Mouse (Mus musculus): ENCODE data around the gene Kalrn.
A peak's percentile ranks its signal among the peaks of the same experiment; 100 is the strongest.

Kalrn gene

GRCm38 (mm10) chr16:34549470-34549999 is 23.8 kb downstream of the Kalrn start:
- no peak for DNase-seq

GRCm38 (mm10) chr16:34546805-34547509 is 26.4 kb downstream of the Kalrn start:
- no peak for DNase-seq

GRCm38 (mm10) chr16:34543754-34544153 is 29.6 kb downstream of the Kalrn start:
- DNase-seq = no peak

- no peak for DNase-seq
Measured at GRCm38 (mm10) chr16:34542341-34542740, 31.0 kb downstream of the Kalrn start.

DNA sequence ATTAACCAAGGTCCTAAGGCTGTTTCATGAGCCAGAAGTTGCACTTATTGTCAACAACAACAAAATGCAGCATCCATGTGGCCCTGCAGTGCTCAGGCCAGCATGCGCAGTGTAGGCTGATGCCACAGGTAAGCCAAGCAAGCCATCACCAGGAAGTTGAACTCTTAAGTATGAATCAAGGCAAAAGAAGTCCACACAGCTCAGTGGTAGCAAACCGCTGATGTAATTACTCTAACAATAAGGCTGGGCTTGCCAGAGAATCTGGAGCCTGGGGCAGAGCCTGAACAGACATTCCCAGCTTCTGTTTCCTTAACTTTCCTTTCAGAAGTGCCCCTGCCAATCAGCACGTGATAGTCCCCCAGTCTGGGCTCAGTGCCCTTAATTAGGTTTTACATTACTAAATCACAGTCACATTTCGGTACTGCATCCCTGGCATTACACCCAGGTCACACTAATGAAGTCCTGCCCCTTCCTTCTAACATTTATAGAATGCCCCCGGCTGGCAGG is 34.6 kb downstream of the Kalrn start:
- no peak for DNase-seq

DNA sequence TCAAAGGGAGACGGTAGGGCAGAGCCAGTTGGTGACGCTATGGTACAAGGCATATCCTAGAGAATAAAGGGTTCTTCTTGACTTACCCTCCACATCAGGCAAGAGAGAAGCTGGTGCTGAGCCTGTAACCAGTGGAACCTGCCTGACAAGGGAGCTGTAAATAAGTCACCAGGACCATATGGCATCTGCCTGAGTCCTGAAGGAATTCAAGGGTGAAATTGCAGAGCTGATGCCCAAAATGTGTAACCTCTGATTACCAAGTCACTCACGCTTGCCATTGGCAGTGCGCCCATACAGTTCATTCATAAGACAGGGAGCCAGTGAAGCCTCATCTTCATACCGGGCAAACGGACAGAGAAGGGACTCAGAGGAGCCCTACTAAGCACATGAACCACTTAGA is 37.0 kb downstream of the Kalrn start:
- DNase-seq = peak; percentile 73

DNA sequence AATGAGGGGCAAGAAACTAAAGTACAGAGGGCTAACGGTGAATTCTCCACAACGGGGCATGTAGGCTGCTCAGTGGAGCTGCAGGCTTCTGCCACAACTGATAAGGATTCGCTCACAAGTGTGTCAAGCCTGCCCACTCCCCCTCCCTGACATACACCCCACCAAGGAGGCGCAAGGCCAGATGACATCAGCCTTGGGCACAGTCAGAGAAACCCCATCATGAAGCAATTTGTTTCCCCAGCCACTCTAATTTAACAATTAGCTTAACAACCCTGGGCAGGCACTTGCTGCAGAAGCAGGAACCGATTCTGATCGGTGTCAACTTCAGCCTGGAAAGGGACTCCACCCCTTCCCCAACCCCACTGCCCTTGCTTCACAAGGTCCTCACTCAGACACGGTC is 38.2 kb downstream of the Kalrn start:
- DNase-seq = no peak

- no peak for DNase-seq
Measured at GRCm38 (mm10) chr16:34531506-34531905, 41.8 kb downstream of the Kalrn start.

DNA sequence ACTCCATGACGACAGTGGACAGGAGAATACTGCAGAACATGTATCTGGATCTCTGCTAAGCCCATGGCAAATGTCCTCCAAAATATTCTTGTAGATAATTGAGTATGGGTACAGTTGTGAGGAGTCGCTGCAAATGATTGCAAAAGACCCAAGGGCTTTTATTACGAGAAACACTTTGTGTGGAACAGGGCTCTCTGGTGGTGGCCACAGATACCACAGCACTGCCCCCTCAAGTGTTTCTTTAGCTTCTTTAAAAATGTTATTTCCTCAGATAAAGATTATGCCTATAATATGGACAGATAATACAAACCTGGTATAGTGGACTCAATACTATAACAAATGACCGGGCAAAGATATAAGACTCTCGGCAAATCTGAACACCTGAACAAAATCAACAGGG is 43.3 kb downstream of the Kalrn start:
- no peak for DNase-seq

DNA sequence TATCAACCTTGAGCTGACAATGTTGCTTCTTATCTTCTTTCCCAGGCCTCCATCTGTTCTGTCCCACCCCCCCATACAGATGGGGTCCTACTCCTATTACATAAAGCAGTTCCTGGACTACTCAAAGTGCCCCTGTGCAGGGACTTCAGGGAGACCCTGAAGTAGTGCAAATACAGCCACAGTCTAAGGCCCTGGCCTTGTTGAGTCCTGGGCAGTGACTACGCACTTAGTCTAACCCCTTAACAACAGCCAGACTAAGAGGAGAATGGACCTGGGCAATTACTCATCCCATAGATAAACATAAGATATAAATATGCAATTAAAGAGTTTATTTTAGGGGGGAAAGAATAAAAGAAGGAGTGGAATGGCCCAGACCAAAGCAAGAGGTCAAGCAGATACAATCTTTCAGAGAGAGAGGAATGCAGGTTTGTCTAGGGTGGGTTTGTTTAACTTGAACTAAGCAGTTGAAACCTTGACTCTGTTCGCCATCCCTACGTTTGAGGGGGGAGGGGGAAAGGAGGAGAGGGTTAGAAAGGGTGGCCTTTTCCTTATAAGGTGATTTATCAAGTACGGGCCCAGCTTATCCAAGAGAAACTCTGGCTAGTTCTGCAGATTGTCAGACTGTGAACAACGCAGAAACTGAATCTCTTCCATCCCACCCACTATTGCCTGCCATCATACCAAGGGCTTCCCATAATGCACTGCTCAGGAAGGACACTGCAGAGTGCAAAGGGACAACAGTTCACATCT is 44.9 kb downstream of the Kalrn start:
- no peak for DNase-seq

DNA sequence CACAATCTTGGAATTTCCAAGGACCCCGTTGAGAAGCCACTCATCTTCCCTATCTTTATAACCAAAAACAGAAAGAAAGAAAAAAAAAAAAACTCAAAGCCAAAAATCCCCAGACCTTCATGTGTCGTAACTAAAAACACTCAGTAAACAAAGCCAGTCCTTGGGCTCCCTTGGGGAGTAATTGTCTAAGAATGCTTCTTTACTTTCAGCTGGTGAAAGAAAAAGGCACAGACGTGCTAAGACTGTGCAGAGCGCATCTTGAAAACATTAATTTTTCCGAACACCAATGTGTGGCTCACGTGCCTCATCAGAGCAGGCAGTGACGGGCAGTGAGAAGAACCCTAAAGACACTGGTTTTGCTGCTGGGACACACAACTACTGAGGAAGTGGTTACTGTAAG is 47.0 kb downstream of the Kalrn start:
- DNase-seq = no peak

- DNase-seq = no peak
Measured at GRCm38 (mm10) chr16:34525866-34526265, 47.5 kb downstream of the Kalrn start.

DNA sequence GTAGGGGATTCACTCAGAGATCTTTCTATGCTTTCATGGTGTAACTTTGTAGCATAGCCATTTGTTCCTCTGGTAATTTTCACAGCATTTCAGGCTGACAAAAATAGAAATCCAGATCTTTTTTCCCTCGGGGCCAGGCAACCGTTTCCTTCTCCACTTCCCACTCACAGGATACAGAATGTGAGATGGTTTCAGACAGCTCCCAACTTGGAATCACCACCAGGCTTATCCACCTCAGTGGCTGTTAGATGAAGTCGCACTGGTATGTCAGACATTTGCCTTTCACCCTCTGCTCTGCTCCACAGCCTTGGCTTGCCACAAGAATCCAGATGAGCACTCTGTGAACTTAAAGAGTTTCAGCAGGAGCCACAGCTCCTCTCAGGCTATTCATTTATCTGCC is 48.1 kb downstream of the Kalrn start:
- DNase-seq = no peak

GRCm38 (mm10) chr16:34521061-34521460 is 52.3 kb downstream of the Kalrn start:
- no peak for DNase-seq

DNA sequence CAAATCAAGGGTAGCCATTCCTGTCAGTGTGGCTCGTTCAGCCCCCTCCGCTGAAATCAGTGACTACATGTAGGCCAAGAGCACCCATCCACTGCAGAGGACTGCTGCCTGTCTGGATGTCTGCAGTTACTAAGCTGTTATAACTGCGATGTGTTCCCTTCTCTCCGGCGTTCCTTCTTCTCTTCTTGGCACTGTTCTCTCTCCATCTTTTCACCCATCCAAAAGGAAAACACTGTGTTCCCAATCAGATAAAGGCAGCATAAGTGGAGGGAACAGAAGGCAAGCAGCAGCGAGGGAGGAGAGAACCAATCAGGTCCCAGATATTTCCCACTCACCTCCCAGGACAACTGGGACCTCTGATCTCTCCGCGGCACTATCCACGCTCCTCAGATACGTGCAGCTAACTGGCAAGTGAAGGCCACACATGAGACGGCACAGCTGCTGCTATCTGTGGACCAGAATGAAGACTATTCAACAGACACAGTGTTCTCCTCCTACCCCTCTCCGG is 56.4 kb downstream of the Kalrn start:
- no peak for DNase-seq

GRCm38 (mm10) chr16:34515485-34515884 is 57.8 kb downstream of the Kalrn start:
- no peak for DNase-seq

DNA sequence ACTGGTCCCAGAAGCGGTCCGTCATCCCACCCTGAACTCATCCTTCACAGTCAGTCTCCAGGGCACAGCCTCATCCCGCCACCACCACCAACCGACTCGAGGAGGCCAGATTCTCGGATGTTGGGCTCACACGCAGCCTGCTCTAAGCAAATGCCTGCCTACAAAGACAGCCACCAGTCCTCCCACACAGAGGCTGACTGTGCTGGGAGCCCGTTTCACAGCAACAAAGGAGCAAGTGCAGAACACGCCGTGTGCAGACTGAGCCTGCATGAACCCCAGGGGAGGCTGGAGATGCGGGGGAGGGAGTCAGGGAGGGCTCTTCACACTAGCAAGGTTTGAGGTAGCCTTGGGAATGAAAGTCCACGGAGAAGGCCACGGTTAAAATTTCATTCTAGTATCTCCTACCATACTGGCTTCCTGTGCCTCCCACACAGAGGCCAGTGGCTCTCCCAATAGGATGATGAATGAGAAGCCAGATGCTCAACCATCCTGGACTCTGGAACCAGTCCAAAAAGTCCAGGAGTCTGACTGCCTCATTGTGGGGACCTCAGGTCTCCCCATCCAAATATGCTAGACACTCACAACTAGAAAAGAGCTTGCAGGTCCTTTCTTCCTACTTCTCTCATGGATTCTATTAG is 59.3 kb downstream of the Kalrn start:
- no peak for DNase-seq

DNA sequence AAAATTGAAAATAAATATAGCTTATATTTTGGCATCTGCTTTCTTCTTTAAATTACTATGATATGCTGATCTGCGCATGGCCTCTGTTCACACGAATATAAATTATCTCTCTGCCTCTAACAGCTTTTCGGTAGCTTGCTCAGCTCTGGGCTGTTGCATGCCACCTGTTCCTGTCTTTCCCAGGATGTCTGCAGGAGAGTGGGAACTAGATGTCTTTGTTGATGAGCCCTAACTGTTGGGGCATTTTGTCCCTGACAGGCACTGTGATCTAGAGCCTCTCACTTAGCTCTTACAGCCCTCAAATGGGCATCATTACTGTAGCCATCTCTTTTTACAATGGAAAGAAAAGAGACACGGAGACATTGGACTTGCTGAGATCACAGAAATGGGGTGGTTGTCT is 61.0 kb downstream of the Kalrn start:
- DNase-seq = no peak

DNA sequence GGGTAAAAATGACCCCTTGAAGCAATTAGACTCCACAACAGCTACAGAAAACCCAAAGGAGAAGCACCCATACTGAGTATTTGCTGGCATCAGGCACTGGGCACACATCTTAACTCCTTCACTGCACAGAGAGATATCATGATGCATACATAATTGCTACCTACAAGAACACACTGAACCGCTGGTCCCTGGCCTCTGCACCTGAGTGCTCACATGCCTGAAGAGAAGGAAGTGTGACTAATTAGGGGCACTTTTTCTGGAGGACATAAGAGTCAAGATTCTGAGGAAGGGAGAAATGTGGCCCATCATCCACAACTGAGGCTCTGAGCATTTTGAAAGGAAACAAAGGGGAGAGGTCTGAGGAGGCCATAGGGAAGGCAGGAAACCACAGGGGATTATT is 65.2 kb downstream of the Kalrn start:
- peak; percentile 8 for DNase-seq

- no peak for DNase-seq
Measured at GRCm38 (mm10) chr16:34506048-34506447, 67.3 kb downstream of the Kalrn start.

DNA sequence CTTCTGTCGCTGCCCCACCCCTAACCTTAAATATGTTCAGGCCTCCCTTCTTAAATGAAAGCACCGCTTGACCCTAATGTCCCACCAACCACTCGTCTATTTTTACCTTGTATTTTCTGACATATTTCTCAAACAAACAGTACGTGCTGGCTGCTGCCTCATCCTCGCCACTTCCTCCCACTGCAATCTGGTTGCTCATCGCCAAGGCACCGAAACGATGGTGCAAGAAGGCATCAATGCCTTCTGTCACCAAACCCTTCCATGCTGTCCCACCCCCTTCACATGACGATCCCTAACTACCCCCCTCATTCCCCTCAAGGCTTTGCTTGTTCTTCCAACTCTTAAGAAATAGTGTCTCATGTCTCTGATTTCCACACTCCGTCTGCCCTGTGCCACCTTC is 69.1 kb downstream of the Kalrn start:
- no peak for DNase-seq

DNA sequence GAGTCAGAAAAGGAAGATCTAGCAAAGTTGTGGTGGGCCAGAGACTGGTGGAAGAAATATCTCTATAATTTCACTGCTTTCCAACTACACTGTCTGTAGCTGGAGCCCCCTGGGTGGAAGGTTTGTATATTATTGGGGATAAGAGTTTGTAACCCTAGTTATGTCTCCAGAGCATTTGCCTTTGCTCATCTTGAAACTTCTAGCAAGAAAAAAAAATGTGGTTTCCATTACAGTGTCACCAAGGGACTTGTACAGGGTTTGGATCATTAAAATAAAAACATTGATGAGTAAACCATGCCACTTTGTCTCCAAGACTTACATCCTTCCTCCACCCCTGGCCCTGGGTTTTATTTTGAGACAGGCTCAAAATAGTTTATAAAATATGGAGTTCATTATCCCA is 71.2 kb downstream of the Kalrn start:
- DNase-seq = no peak

DNA sequence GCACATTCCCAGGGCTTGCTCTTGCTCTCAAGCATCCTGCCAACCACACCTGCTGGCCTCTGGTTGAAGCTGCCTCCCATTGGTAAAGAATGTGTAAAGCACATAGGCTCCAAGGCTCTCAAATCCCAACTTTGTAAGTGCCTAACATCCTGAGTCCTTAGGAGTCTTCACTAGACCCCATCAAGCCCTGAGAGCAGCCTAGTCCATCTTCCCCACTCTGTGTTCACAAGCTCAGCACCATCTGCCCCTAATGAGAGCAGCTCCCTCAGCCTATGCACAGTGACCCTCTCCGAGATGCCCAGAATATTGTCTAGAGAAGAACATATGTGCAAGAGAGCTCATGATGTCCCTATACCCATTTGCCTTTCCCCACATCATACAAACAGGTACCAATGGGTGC is 78.6 kb downstream of the Kalrn start:
- DNase-seq = no peak

GRCm38 (mm10) chr16:34493914-34494313 is 79.4 kb downstream of the Kalrn start:
- peak; percentile 54 for DNase-seq

All from kidney, adult 11 months (tissue).